Mouse (Mus musculus) E14TG2a.4 (cell line): ENCODE measurements around the gene Gsg1l.

Experiments used
- CTCF ChIP-seq: conservative IDR thresholded peaks from 2 replicates; pipeline ENCODE4 v1.5.1; 2014; ENCODE audit warnings: low read length
- POU5F1 ChIP-seq: IDR thresholded peaks from 2 replicates; pipeline ENCODE4 v1.6.1; 2014; ENCODE audit warnings: low read length, borderline replicate concordance

DNA sequence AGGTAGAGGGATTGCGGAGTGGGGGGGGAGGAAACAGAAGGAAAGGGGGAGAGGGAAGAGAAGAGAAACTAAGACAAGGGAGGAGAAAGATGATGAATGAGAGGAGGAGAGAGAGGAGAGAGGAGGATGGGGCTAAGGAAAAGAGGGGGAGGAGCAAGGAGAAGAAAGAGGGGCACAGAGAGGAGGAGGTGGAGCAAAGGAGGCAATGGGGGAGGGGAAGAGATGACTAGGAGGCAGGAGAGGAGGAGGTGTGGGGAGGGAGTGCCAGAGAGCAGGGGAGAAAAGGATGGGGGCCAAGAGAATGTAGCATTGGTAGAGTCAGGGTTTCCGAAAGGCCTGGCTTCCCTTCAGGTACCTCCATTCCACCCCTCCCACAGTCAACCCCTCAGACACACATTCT, 147.9 kb downstream of the Gsg1l start:
- TF ChIP-seq CTCF (no peak), POU5F1 (no peak)
